Mouse (Mus musculus): ENCODE results near the gene Ptpn7. TPM values are rescaled to one million over a fixed set of nuclear protein-coding genes. Genes with fewer than 3 reads are reported as not detected.

Gene Ptpn7
- polyA plus RNA-seq, 1 experiment = 219 TPM

DNA sequence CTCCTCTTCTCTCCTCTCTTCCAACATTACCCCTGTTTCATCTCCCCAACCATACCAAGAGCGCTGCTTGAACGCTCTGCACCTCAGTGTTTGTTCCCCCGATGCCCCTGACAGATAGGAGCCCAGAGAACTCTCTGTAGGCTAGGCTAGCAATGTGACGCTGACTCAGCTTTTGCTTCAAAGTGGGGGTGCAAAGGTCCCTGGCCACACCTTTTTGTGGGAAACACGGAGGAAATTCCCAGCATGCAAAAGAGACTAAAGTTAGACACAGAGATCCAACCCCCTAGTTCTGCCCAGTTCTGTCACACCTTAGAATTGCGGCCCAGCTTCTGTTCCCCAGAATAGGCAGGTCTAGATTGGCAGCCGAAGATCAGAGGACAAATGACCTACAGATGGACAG is 46.4 kb downstream of the Ptpn7 start:
- Histone ChIP-seq H3K4me1 (replicated peaks; ENCODE audit: control insufficient read depth, insufficient read depth, low read length) (no peaks in the 10 kb centered on the region), H3K36me3 (ENCODE audit: control insufficient read depth, insufficient read depth, low read length) (no peaks in the 10 kb centered on the region), H3K4me3 (ENCODE audit: control insufficient read depth, insufficient read depth, low read length) (no peak overlapping the region), H3K27me3 (ENCODE audit: control insufficient read depth, insufficient read depth, low read length) (no peaks in the 10 kb centered on the region), H3K27ac (ENCODE audit: control insufficient read depth, insufficient read depth, low read length) (no peak overlapping the region)
- TF ChIP-seq POLR2A (IDR thresholded peaks at IDR 0.05; ENCODE audit: control insufficient read depth, extremely low read depth, insufficient read depth, low read length, poor library complexity) (no peak), CTCF (IDR thresholded peaks at IDR 0.05; ENCODE audit: borderline replicate concordance, control insufficient read depth, extremely low read depth, insufficient read depth, low read length, poor library complexity) (no peak)
- DNase-seq = no peak
- WGBS = 90% methylated on average over 7 of the region's 7 CpGs

DNA sequence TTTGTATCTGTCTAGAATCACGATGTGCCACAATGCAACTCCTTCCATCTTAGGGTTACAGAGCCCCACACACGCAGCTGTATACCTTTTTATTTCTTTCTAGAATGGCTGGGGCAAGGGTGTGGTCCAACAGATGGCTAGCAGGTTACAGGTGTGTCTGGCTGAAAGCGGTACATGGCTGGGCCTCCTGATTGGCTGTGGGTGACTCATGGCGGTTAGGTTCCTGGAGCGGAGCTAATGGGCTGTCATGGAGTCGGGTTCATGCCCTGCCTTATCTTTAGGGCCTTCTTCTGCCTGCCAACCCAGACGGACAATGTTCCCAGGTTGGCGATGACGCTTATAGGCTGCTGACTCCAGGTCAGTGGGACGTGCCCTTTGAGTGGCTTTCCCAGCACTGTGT is 48.3 kb downstream of the Ptpn7 start:
- WGBS = 92% methylated on average over 10 of the region's 10 CpGs
- TF ChIP-seq CTCF (IDR thresholded peaks at IDR 0.05; ENCODE audit: borderline replicate concordance, control insufficient read depth, extremely low read depth, insufficient read depth, low read length, poor library complexity) (no peak), POLR2A (IDR thresholded peaks at IDR 0.05; ENCODE audit: control insufficient read depth, extremely low read depth, insufficient read depth, low read length, poor library complexity) (no peak)
- Histone ChIP-seq H3K4me1 (replicated peaks; ENCODE audit: control insufficient read depth, insufficient read depth, low read length) (no peaks in the 10 kb centered on the region), H3K36me3 (ENCODE audit: control insufficient read depth, insufficient read depth, low read length) (no peaks in the 10 kb centered on the region), H3K27me3 (ENCODE audit: control insufficient read depth, insufficient read depth, low read length) (no peaks in the 10 kb centered on the region), H3K4me3 (ENCODE audit: control insufficient read depth, insufficient read depth, low read length) (no peak overlapping the region), H3K27ac (ENCODE audit: control insufficient read depth, insufficient read depth, low read length) (no peak overlapping the region)
- DNase-seq = no peak

DNA sequence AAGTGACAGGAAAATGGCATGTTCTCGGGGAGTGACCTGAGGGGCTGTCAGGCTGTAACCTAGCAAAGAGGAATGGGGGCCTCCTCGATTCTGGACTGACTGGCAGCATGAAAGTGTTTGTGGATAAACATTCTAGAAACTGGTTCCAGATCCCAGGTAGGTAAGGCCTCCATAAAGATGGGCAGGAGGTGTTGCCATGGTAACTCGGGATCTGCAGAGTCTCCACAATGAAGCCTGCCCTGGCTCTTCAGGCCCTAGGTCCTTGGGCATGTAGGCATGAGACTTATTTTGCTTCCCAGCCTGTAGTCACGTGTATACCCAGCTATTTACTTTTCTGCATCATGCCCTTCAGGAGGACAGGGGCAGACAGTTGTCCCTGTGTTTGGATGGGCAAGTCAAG is 48.8 kb downstream of the Ptpn7 start:
- Histone ChIP-seq H3K36me3 (ENCODE audit: control insufficient read depth, insufficient read depth, low read length) (no peaks in the 10 kb centered on the region), H3K4me3 (ENCODE audit: control insufficient read depth, insufficient read depth, low read length) (no peak overlapping the region), H3K27ac (ENCODE audit: control insufficient read depth, insufficient read depth, low read length) (no peak overlapping the region), H3K27me3 (ENCODE audit: control insufficient read depth, insufficient read depth, low read length) (no peaks in the 10 kb centered on the region), H3K4me1 (replicated peaks; ENCODE audit: control insufficient read depth, insufficient read depth, low read length) (no peaks in the 10 kb centered on the region)
- 86% methylated on average over 4 of the region's 4 CpGs for WGBS
- TF ChIP-seq POLR2A (IDR thresholded peaks at IDR 0.05; ENCODE audit: control insufficient read depth, extremely low read depth, insufficient read depth, low read length, poor library complexity) (no peak), CTCF (IDR thresholded peaks at IDR 0.05; ENCODE audit: borderline replicate concordance, control insufficient read depth, extremely low read depth, insufficient read depth, low read length, poor library complexity) (no peak)
- DNase-seq = no peak

DNA sequence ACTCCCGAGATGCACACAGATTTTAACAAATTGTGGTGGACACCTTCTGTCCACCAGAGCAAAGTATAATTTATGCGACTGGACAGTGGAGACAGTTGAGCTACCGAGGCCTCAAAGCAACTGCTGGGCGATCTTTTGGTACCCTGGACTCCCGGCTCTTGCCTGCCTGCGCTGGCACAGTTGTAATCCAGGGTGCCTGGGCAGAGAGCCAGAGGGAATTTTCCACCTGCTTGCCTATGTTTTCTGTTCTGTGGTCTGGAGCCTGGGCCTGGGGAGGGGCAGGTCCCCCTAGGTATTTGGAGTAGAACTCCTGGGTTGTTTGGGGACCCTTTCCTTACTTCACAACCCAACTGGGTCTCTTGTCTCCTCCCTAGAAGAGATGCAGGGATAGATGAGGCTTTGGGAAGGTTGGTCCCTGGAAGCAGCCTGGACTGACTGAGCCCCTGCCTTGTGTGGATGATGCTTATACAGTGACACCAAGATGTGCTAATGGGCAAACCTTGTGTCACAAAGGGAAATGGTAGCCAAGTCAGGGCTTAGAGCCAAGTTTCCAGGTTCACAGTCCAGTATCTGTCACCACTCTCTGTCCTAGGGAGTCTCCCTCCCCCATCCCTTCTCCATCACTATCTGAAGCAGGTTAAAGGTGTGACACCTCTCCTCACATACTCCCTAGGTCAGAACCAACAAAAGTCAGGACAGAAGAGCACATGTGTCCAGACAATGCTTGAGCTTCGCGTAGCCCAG is 49.6 kb downstream of the Ptpn7 start:
- Histone ChIP-seq H3K27ac (ENCODE audit: control insufficient read depth, insufficient read depth, low read length) (no peak overlapping the region), H3K4me3 (ENCODE audit: control insufficient read depth, insufficient read depth, low read length) (no peak overlapping the region), H3K4me1 (replicated peaks; ENCODE audit: control insufficient read depth, insufficient read depth, low read length) (no peaks in the 10 kb centered on the region), H3K36me3 (ENCODE audit: control insufficient read depth, insufficient read depth, low read length) (no peaks in the 10 kb centered on the region), H3K27me3 (ENCODE audit: control insufficient read depth, insufficient read depth, low read length) (no peaks in the 10 kb centered on the region)
- WGBS = 88% methylated on average over 8 of the region's 8 CpGs
- DNase-seq = no peak
- no peak for TF ChIP-seq POLR2A (IDR thresholded peaks at IDR 0.05; ENCODE audit: control insufficient read depth, extremely low read depth, insufficient read depth, low read length, poor library complexity)
- TF ChIP-seq CTCF (IDR thresholded peaks at IDR 0.05; ENCODE audit: borderline replicate concordance, control insufficient read depth, extremely low read depth, insufficient read depth, low read length, poor library complexity) = no peak

DNA sequence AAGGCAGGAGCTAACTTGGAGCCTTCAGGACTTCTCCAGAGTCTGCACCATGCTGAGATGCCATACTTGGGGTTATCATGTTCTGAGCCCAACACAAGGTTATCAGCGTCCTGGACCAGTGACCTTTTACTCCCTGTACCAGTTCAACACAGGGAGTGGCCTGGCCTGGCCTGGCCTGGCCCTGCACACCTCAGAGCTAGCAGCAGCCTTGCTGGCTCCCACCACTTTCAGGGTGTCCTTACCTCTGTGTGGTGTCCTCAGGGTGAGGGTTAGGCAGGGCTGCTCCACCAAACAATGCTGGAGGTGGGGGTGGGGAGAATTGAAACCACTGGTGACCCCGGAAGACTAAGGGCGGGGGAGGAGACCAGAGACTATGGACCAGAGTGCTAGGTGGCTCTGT is 50.5 kb downstream of the Ptpn7 start:
- 92% methylated on average over 3 of the region's 3 CpGs for WGBS
- Histone ChIP-seq H3K27ac (ENCODE audit: control insufficient read depth, insufficient read depth, low read length) (no peak overlapping the region), H3K4me1 (replicated peaks; ENCODE audit: control insufficient read depth, insufficient read depth, low read length) (no peaks in the 10 kb centered on the region), H3K4me3 (ENCODE audit: control insufficient read depth, insufficient read depth, low read length) (no peak overlapping the region), H3K27me3 (ENCODE audit: control insufficient read depth, insufficient read depth, low read length) (no peaks in the 10 kb centered on the region), H3K36me3 (ENCODE audit: control insufficient read depth, insufficient read depth, low read length) (no peaks in the 10 kb centered on the region)
- DNase-seq = no peak
- TF ChIP-seq CTCF (IDR thresholded peaks at IDR 0.05; ENCODE audit: borderline replicate concordance, control insufficient read depth, extremely low read depth, insufficient read depth, low read length, poor library complexity) (no peak), POLR2A (IDR thresholded peaks at IDR 0.05; ENCODE audit: control insufficient read depth, extremely low read depth, insufficient read depth, low read length, poor library complexity) (no peak)

DNA sequence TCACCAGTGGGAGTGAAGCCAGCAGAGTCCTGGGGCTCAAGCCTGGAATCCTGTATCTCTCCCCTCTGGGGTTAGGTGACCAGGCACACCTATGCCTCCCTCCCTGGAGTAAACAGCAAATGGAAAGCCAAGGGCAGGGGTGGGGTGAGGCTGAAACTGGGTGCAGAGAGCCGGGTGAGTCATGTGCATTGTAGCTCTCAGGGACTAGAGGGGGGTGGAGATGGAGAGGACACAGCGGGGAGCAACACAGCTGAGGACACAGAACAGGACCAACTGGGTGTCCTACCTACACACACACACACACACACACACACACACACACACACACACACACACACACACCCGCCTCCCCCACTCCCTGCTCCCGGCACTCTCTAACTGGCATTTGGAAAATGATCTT is 50.9 kb downstream of the Ptpn7 start:
- H3K4me1 ChIP-seq (replicated peaks; ENCODE audit: control insufficient read depth, insufficient read depth, low read length) = no peaks in the 10 kb centered on the region
- H3K36me3 ChIP-seq (ENCODE audit: control insufficient read depth, insufficient read depth, low read length) = no peaks in the 10 kb centered on the region
- no peak overlapping the region for H3K27ac ChIP-seq (ENCODE audit: control insufficient read depth, insufficient read depth, low read length)
- no peaks in the 10 kb centered on the region for H3K27me3 ChIP-seq (ENCODE audit: control insufficient read depth, insufficient read depth, low read length)
- WGBS = 82% methylated on average over 4 of the region's 4 CpGs
- H3K4me3 ChIP-seq (ENCODE audit: control insufficient read depth, insufficient read depth, low read length) = no peak overlapping the region
- DNase-seq = no peak
- no peak for TF ChIP-seq POLR2A (IDR thresholded peaks at IDR 0.05; ENCODE audit: control insufficient read depth, extremely low read depth, insufficient read depth, low read length, poor library complexity)
